In the genomic region with DNA sequence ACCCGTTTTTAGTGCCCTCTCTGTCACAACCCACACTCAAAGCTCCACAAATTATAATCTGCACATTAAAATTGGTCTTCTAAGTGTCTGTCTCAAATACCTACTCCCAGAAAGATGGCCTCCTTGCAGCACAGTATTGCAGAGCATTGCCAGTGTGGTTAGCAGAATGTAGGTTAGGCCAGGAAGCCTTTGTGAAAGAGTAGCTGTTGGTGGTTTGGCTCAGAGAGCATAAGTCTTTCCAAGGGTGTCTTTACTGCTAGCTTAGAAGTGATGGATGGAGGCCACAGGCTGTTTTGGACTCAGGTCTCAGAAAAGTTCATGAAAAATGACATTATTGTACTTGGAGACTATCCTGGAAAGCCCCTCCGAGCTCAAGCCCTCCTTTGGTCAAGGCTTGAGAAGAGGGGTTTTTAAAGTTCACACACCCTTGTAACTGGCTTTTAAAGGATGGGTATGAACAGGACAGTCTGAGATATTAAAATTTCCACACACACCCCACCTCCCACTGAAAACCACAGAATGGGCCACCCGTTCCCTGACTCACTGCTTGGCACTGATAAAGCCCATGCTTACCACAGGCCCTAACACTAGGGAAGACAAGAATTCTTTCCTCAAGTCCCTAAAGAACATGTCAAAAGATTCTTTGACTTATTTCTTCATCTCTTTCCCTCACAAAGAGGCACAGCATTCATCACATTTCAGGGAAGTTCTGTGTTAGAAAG, we compare ENCODE assay signal across 26 mouse cellular contexts.
A peak's percentile ranks its signal among the peaks of the same experiment; 100 is the strongest.
DNase-seq lines count a peak whose midpoint lies in the region; ATAC-seq and TF ChIP-seq lines count a peak whose summit lies in the region.
"Had no signal": no experiment of that assay in that cellular context is flagged by ENCODE, and none has a peak within 500 bp of the region (broad histone marks: within the 10 kb centered on the region; RNA-seq: fewer than 3 reads in every experiment).

No protein-coding gene starts in this region.

- no peaks in the 10 kb centered on the region for H3K4me1 ChIP-seq in neural tube, embryonic 12.5 days
- H3K4me1 ChIP-seq: forebrain, embryonic 13.5 days; heart, embryonic 15.5 days; limb, embryonic 15.5 days; neural tube, embryonic 15.5 days had no signal

- H3K4me2 ChIP-seq in neural tube, embryonic 12.5 days (replicated peaks), result no peak overlapping the region
- H3K4me2 ChIP-seq: forebrain, embryonic 13.5 days; heart, embryonic 15.5 days; limb, embryonic 15.5 days; neural tube, embryonic 15.5 days had no signal

- no peak overlapping the region for H3K27ac ChIP-seq in neural tube, embryonic 12.5 days
- no peak overlapping the region for H3K27ac ChIP-seq in gastrocnemius, adult 2 months
- H3K27ac ChIP-seq: forebrain, embryonic 13.5 days; heart, embryonic 15.5 days; hindbrain, postnatal 0 days; limb, embryonic 15.5 days; neural tube, embryonic 15.5 days had no signal

- DNase-seq in neural tube, embryonic 10.5 days (ENCODE audit: extremely low spot score, low spot score), result no peak
- DNase-seq in adipocyte (ENCODE audit: low spot score), result peak; percentile 4
- DNase-seq in left cerebral cortex, postnatal 36 days (ENCODE audit: low spot score in 2 of 2), result no peak
- DNase-seq in left cerebral cortex, postnatal 10 days (ENCODE audit: extremely low spot score in 1 of 2, low spot score in 2 of 2), result no peak
- no peak for DNase-seq in gastrocnemius, adult 2 months
- DNase-seq: adrenal gland, adult 8-10 months; cerebellum, adult 18-20 months; cerebellum, postnatal 14 days; embryo, embryonic 11 days; heart, postnatal 4 days; kidney, postnatal 36 days; layer of hippocampus, postnatal 36 days; lung, adult 2 months; midbrain, embryonic 14.5 days; spleen, adult 18-20 months had no signal

- no peak overlapping the region for H3K4me3 ChIP-seq in neural tube, embryonic 12.5 days
- H3K4me3 ChIP-seq in gastrocnemius, adult 2 months, result no peak overlapping the region
- H3K4me3 ChIP-seq: forebrain, embryonic 13.5 days; heart, embryonic 15.5 days; limb, embryonic 15.5 days; megakaryocyte, embryonic 14.5 days; neural tube, embryonic 15.5 days had no signal

- 79% methylated on average over 3 of the region's 3 CpGs for WGBS in neural tube, embryonic 12.5 days

- H3K9ac ChIP-seq in neural tube, embryonic 12.5 days, result no peak overlapping the region
- H3K9ac ChIP-seq: forebrain, embryonic 13.5 days; heart, embryonic 15.5 days; limb, embryonic 15.5 days; neural tube, embryonic 15.5 days had no signal

- H3K36me3 ChIP-seq in neural tube, embryonic 12.5 days, result no peaks in the 10 kb centered on the region
- H3K36me3 ChIP-seq: heart, embryonic 15.5 days; limb, embryonic 15.5 days; neural tube, embryonic 15.5 days had no signal

- no peak for TF ChIP-seq CTCF in gastrocnemius, adult 2 months (IDR thresholded peaks at IDR 0.05)

- no peaks in the 10 kb centered on the region for H3K27me3 ChIP-seq in neural tube, embryonic 12.5 days (replicated peaks)
- H3K27me3 ChIP-seq: forebrain, embryonic 13.5 days; heart, embryonic 15.5 days; limb, embryonic 15.5 days; megakaryocyte, embryonic 14.5 days; neural tube, embryonic 15.5 days; Patski had no signal

- no peaks in the 10 kb centered on the region for H3K9me3 ChIP-seq in neural tube, embryonic 12.5 days
- H3K9me3 ChIP-seq: forebrain, embryonic 13.5 days; heart, embryonic 15.5 days; limb, embryonic 15.5 days; neural tube, embryonic 15.5 days had no signal

- intact Hi-C loops in left cerebral cortex, postnatal 36 days (cut with DNase I), result no loop called here
- intact Hi-C loops in left cerebral cortex, postnatal 10 days (cut with DNase I), result loop anchor here (10.0 kb wide), 1 partner anchor 296 kb away; no protein-coding TSS in a partner anchor
- intact Hi-C loops in gastrocnemius, adult 2 months (cut with DNase I), result no loop called here

- peak; percentile 37; the same call in 1 of the 2 replicates for ATAC-seq in neural tube, embryonic 12.5 days (ENCODE audit: low FRiP score, low read depth)
- peak; percentile 42 to 62; a peak in 1 of 4 replicates for ATAC-seq in hematopoietic stem cell, adult 5-6 weeks (replicated peaks in 1 of 2; ENCODE audit: insufficient read depth in 1 of 2, low FRiP score in 2 of 2, low TSS enrichment in 1 of 2, low read depth in 1 of 2, poor library complexity in 2 of 2, severe bottlenecking in 2 of 2)
- ATAC-seq: CD4-positive, CD25-positive, alpha-beta regulatory T cell, adult 4 months; forebrain, embryonic 13.5 days; hindbrain, postnatal 0 days; intestine, postnatal 0 days; Patski had no signal
